Comparison of ENCODE assay signal across 1 mouse cellular context in genomic region chr4:62369091-62369490, GRCm38 (mm10).
TF ChIP-seq lines count a peak whose summit lies in the region.

No protein-coding gene starts in this region.

TF ChIP-seq in MEL, 35 proteins besides CTCF, POLR2A, EP300 and RAD21 (continued from another document):
- TF ChIP-seq NRF1 (IDR thresholded peaks at IDR 0.05; ENCODE audit: insufficient read depth, low read depth, low read length, poor library complexity, severe bottlenecking) (no peak), BHLHE40 (IDR thresholded peaks at IDR 0.05; ENCODE audit: borderline replicate concordance, low read depth, low read length) (peak; percentile 79; the same call in 1 of the 2 replicates), RCOR1 (IDR thresholded peaks at IDR 0.05; ENCODE audit: low read depth, low read length) (peak; percentile 61; the same call in 1 of the 2 replicates), MYC (IDR thresholded peaks at IDR 0.05; ENCODE audit: low read depth, low read length) (peak; percentile 87), ETS1 (IDR thresholded peaks at IDR 0.05; ENCODE audit: low read depth, low read length) (peak; percentile 62; the same call in 1 of the 2 replicates), KAT2A (conservative IDR thresholded peaks at IDR 0.05; ENCODE audit: low read depth, low read length) (no peak), SIN3A (IDR thresholded peaks at IDR 0.05; ENCODE audit: low read length) (peak; percentile 71), GATA1 (IDR thresholded peaks at IDR 0.05; ENCODE audit: low read depth, low read length) (peak; percentile 73), USF1 (IDR thresholded peaks at IDR 0.05; ENCODE audit: low read depth, low read length) (peak; percentile 61; the same call in 1 of the 2 replicates), TAL1 (IDR thresholded peaks at IDR 0.05; ENCODE audit: low read length) (no peak; the same call in none of the 2 replicates), HCFC1 (IDR thresholded peaks at IDR 0.05; ENCODE audit: low read depth, low read length) (peak; percentile 54; the same call in 1 of the 2 replicates)
